Mouse (Mus musculus): Measurements from ENCODE around the gene Ccdc149. TPM values are rescaled to one million over a fixed set of nuclear protein-coding genes. Genes with fewer than 3 reads are reported as not detected.

Gene Ccdc149
- total RNA-seq (2021), result 10 to 100 TPM; 61.5 to 66.2 TPM

DNA sequence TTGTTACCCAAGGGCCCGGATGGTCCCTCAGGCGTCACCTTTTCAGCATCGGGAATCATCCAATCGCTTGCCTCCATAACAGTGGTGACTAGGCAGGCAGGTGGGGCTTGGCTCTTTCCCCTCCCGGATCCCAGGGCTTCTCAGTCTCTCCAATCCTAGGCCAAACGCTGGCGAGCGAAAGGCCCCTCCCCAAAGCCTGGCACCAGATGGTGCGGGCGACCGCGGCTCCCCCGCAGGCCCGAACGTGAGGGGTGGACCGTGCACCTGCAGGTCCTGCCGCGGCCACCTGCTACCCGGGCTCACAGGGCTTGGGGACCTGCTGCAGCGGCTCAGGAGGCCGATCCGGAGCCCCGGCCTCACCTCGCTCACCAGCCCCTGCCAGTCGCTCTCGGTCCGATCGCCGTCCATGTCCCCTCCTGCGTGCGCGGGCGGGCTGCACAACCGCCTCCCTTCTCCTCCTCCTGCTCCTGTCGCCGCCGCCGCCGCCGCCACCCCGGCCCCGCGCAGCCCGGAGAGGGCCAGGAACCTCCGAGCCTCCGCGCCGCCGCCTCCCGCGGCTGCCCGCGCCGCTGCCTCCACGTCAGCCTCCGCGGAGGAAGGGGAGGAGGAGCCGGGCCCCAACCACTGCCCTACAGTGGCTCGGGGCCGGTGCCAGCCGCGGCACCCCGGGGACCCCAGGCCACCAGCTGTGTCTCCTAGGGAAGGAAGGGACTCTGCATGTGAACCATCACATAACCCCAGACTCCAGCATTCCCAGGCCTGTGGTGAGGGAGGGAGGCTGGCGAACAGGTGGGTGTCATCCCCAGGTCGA lies at the start of gene Ccdc149:
TSS of gene Ccdc149 (minus strand) at position 531 of the 811 bp plus-strand sequence.
- DNase-seq, result peak; percentile 79 to 80

DNA sequence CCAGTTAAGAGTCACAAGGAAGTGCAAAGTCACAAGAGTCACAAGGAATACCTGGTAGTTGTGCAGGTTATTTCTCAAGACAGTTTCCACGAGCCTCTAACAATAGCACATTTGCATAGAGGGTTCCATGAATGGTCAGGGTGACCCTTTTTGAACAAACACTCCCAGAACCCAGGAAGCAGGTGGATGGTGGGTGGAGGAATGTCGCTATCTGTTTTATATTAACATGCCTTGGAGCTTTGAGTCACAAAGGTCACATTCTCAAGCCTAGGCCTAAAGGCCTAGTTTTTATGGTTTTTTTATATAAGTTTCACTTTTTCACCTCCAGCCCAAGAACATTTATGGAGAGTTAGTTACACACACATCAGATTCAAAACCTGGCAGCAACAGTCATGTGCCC lies 48.6 kb upstream of the Ccdc149 start:
- DNase-seq, result no peak

DNA sequence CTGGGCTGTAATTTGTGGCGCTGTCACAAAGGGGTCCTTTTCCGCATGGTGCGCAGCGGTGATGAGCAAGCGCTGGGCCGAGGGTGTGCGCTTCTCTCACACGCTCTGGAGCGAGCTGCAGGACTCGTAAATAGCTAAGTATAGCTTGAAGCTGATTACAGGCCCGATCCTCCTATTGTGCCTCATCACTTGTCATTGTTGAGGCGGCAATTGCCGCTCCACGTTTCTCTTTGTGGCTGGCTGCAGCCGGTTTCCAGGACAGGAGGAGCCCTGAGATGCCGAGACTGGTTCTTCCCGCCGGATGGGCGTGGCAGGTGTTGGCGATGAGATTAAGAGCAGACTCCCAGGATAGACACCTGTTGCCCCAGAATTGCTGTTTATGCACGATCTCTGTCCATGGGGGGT lies 44.8 kb upstream of the Ccdc149 start:
- DNase-seq, result peak; percentile 8 to 33

DNA sequence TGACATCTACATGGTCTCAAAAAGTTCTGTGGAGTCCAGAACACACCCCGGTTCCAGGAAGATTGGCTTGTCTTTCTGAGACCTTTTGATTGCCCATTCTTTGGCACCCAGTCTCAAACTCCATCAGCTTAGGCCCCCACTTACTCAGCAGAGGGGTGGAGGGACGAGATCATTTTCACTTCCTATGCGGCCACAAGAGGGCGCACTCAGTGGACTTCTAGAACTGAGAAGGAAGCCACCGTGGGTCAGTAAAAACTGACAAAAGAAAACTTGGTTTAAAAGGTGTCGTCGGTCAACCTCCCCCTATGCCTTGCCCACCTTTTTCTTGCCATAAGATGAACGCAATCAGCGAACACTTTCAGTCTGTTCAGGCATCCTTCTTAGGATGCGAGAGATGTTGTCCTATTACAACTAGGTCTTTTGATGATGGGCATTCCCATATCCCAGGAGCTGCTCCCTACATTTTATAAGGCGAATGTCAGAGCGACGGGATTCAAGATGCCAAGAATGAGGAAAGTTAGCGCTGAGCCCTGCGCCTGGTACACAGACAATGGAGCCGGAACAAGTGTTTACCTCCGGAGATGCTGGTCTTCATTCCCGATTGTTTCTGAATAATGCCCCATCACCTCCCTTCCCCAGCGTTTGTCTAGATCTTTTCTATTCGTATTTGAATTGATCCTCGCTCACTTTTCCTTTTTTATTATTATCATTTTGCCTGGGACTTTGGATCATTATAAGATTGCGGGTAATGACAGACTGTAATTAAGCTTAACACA lies 44.1 kb upstream of the Ccdc149 start:
- DNase-seq, result peak; percentile 63 to 65

DNA sequence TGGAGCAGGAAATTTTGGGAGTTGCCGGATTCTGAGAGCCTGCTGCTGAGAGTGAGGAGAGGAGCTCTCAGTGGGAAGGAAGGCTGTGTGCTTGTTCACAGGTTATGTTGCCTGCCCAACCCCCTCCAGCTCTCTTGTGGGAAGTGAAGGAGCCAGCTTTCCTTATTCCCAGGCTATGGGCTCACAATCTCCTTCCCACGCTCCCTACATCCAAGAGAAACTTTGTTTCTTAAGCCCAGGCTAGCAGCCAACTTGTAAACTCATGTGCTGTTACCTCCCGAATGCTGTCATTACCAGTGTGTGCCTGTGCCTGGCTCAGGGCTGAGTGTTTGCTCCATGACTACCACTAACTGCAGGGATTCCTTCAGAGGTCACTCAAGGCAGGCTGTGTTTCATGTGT lies 39.8 kb upstream of the Ccdc149 start:
- DNase-seq, result no peak

DNA sequence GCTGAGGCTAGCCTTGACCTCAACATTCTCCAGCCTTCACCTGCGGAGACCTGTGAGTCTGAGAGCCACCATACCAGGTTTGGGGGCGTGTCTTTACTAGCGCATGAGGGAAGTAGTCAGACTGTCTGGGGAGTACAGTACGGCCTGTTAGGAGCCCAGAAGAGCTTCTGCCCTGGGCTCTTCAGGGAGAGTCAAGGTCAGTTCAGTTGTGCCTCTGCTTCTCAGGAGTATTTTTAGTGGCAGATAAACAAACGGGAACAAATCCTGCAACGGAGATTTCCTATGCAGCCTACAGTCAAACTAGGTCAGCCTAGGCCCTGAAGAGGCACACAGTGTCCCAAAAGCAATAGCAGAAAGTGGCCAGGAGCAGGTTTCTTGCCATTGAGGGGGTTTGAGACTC lies 38.1 kb upstream of the Ccdc149 start:
- DNase-seq, result no peak

DNA sequence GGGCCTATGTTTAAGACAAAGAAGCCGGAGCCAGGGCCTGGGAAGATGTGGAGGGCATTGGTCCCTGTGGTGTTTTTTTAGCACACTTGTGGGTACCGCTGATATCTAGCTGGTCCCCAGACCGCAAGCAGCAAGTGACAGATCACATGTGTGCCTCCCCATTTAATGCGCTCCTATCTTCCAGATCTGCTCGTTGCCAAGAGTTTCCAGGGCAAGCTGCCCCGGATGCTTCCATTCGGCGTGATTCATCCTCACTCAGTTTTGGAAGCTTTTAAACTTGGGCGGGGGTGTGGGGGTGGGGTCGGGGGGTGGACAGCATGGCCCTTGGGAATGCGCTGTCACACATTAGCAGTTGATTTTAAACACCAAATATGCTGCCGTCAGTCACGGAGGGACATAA lies 33.3 kb upstream of the Ccdc149 start:
- DNase-seq, result peak in 1 of 2 experiments; percentile 11

DNA sequence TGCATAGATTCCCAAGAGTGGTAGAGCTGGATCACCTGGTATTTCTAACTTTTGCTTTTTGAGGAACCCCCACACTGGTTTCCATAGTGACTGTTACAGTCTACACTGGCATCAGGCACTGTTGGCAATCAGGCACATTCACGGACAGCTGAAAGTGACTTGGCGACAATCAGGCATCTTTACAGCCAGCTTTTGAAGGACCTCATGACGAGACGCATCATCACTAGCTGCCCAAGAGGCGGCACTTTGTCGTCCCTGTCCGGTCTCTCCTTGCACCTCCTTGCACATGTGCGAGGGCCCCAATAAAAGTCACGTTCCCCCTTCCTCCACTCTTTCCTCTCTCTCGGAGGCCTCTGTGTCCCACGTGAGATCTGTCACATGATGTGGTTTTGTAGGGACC lies 32.8 kb upstream of the Ccdc149 start:
- peak; percentile 44 to 59 for DNase-seq

DNA sequence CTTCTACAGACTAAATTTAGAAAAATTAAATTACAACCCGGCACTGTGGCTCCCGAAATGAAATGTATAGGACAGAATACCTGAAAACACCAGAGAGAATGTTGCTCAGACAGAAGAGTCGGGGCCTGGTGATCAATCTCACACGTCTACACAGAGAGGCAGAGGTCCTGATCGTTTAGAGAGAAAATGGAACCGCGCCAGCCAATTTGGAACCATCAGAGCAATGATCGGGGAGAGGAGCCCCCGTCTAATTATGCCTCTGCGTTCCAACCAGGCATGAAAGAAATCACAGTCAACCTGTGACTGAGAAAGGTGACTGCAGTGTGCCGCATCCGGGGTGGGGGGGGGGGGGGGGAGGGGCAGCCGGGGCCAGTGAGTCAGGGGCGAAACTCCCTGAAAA lies 24.4 kb upstream of the Ccdc149 start:
- no peak for DNase-seq

DNA sequence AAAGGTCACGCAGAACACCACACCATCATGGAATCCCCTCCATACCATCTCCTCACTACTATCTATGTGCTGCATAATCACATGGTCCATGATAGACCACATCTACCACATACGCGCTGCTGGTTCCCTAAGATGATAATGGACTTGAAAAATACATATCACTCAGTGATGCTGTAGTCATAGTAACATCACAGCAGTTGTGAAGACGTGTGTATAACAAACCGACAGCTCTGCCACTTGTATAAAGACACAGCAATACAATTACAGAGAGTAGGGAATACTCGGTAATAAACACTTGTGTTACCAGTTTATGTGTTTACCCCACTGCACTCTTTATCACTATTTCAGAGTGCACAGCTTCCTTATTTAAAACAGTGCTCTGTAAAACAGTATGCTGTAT lies 20.2 kb upstream of the Ccdc149 start:
- no peak for DNase-seq

DNA sequence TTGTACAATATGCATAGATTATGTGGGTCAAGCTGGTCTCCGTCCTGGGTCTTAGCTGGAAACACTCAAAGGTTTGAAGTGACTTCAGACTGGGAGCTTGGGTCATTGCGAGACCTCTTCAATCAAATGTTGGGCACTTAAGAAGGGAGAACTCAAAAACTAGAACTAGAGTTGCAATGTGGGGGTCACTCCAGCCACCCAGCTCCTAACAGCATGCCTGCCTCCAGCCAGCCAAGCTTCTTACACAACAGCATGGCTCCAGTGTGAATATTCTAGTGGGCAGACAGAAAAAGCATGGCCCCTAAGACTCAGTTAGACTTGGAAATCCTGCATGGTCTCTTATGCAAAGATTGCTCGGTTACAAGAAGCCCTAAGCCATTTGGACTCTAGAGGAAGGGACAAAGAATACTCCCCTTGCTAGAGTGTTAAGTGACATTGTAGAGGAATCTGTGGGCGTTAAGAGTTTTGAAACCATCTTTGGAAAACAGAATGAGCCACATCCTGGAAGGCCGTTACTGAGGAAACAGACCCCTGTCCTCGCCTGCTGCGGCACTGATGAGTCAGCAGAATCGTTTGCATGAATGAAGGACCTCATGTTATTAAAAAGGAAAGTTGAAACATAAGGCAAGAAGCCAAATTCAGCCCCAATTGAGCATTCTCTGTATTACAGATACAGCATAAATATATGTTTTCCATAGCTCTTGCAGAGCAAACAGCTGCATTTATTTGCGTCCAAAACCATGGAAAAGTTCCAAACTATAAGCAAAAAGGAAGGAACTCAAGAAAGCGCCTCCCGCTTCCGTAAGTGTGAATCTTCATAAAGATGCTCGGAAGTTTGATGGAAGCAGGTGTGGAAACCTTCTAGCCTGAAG lies 16.5 kb upstream of the Ccdc149 start:
- DNase-seq, result no peak

DNA sequence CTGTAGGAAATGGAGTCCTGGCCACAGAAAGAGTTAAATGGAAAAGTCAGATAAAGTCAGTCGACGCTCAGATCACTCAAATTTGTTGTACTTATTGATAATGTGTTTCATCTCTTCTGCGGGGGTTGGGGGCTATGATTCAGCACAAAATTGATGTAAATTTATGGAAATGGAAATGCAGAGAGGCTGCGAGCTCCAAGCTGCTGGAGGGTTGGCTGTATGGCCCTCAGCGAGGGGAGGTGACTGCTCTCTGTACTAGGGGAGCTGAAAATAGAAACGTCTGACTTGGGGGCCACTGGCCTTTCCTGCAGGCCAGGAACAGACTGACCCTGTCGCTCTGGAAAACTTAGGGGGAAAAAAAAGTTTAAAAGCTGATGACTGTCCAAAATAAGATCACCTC lies 5.5 kb upstream of the Ccdc149 start:
- DNase-seq, result no peak

DNA sequence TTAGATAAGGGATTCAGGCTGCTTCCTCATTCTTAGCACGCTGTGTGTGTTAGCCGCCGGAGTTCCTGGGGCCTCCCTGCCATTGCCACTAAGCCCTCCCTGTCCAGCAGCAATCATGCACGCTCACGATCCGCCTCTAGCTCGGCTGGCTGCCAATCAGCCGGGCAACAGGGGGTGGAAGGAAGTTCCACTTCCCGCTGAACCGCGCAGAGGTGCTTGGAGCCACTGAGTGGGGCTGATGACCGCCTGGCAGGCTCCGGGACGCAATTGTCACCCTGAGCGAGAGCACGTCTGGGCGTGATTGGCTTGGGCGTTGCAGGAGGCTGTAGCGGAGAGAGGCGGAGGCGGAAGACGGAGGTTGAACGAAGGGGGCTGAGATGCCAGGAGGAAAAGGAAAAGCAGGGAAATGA lies 5.0 kb upstream of the Ccdc149 start:
- DNase-seq, result peak; percentile 73 to 74

DNA sequence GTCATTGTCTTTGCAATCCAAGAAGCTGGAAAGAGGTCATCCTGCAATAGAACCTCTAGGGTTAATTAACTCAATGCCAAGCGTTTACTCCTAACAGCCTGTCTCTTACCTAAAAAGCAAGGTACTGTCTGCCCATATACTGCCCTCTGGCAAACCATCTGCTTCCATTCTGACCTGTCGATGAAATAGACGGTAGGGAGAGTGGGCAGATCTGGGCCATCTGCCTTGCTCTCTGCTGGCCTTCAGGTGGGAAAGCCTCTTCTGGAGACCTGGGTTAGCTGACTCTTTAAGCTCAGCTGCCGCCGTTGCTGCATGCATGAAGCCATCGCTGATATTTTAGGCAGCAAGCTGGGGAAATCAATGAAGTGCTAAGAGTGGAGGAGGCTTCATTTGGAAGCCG lies 2.7 kb upstream of the Ccdc149 start:
- DNase-seq, result no peak

DNA sequence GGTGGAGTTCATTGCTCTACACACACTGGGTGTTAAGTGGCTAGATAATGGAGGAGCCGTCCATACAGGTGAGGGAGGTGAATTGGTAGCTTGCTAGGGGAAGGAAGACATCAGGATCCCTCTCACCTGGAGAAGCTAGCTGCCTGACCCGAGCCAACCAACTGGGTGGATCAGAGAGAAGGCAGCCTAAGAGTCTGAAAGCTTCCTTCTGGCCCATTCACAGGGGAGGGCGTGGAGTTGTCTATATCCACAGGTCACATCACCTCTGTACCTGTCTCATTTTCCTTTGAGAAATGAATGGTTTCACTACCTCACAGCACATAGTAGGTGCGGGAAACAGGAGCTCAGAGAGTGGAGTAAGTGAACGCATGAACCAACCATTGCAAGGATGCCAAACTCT lies 770 bp downstream of the Ccdc149 start:
- no peak for DNase-seq

DNA sequence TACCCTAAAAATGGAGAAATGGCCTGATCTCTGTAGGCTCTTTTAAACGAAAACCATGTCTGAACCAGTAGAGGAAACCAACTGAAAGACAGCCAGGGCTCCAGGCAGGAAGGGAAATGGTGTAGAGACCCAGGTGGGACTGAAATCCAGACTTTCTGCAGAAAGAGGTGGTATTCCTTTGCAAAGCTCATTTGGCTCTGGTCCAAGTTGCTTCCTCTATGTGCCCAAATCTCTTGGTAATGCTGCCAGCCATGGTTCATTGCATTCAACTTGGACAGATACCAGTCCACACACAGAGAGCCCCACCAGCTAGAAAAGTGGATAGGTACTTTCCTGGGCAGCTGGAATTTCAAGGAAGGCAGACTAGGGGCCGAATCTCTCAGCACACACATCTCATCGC lies 3.5 kb downstream of the Ccdc149 start:
- no peak for DNase-seq

DNA sequence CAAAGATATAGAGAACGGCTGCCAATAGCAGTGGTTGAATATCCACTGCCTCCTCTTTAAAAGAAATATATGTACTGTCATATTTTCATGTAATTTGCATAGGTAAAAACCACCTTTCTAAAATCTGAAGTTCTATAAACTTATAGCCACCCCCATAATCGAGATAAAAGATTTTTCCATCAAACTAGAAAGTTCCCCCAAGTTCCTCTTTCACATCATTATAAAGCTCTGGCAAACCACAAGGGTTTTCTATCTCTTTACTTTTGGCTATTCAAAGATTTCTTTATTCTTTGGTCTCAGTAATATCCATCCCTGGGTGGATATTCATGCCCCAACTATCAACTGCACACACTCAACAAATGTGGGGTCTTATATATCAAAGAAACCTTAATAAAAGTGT lies 8.9 kb downstream of the Ccdc149 start:
- DNase-seq, result no peak

DNA sequence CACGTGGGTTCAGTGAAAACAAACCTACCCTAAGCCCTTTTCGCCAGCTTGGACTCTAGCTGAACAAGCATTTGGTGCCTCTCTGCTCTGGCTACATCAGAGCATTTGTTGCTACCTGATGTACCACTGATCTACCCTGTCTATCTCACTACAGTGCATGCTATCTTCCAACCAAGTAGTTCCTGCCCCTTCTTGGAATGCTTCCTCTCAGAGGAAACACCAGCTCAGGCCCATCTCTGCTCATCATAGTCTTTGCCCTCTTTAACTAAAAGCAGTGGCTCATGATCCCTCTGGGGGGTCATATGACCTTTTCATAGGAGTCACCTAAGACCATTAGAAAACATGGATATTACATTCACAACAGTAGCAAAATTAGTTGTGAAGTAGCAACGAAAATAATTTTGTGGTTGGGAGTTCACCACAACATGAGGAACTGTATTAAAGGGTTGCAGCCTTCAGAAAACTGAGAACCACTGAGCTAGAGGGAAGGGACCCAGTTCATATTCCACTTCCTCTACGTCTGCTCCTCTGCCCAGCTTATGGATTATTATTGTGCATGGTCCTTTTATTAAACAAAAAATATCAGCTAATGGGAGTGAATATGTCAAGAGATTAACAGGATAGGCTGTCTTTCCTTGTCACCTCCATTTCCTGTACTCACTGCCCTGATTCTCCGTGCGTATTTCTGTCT lies 9.7 kb downstream of the Ccdc149 start:
- no peak for DNase-seq

DNA sequence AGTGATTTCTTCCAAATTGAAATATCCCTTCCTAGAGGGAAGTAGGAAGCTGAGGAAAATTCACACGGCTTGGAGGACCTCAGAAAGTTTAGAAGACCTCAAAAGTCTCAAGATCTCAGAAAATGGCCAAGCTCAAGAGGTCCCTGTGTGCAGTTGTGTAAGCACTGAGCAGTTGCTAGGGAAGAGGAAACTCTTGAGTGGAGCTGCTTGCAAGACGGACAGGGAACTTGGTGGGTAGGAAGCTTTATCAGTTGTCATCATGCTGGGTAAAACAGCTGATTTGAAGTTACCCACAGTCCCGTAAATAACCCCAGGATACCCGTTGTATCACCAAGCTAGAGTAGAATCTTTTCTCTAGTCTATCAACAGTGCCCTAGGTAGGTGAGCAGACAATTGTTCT lies 12.0 kb downstream of the Ccdc149 start:
- no peak for DNase-seq

DNA sequence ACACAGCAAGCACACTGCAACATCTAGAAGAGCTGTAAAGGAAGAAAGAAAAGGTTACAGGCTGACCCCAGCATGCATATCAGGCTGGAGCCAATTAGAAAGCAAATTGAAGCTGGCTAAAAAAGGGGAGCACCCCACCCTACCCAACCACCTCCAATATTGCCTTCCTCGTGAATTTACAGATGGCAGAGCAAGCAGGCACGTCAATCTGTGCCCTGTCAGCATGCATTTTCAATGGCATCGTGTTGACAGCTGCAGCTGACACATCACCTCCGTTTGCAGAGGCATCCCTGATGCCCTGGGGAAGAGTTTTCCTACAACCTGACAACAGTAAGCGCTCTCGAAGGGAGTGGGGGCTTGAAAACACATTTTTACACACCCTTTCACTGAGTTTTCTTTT lies 14.2 kb downstream of the Ccdc149 start:
- DNase-seq, result no peak

DNA sequence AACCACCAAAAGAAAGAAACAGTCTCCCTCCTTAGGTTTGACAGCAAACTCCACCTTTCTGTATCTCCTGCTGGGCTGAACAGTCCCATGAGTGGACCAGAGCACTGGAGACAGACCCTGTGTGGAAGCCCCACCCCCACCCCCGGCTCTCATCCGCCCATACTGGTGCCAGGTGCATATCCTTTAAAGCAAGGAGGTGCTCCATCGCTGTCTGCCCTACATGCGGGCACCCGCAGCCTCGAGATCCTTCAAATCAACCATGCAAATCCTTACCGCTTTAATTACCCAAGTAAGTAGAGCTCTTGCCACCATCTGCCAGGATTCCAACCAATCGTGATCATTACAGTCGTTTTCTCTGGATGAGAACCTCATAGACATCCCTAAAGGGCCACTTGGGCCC lies 20.5 kb downstream of the Ccdc149 start:
- no peak for DNase-seq

DNA sequence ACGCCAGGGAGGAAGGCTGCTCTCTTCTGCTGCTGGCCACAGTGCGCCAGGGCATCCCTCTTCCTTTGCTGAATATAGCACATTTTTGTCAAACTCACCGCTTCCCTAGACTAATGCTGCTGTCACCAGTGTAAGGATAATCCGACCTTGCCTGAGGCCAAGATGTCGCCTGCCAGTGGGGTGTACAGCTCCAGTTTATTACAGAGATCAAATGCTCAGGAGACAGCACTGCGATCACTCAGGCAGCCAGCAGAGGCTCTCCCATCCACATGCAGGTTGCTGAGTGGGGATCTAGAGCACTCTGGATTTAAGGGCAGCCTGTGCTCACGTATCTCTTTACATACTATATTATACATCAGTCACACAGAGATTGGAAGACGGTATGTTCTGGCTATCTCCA lies 22.1 kb downstream of the Ccdc149 start:
- no peak for DNase-seq
